Mouse (Mus musculus) small intestine, adult 2 months (tissue): Measurements from ENCODE around the gene Cyp4f17. TPM values are rescaled to one million over a fixed set of nuclear protein-coding genes. Genes with fewer than 3 reads are reported as not detected.
"Not testable (repeated sequence)": the region's sequence is repeated elsewhere in the genome, so short reads cannot be mapped to it uniquely, and the experiment has no call there.

Source experiments
- H3K27ac ChIP-seq: fragments of 200-500 bp; 2 replicates; pipeline ENCODE4 v1.5.1; 2012; ENCODE audit warnings: low read depth, low read length, control low read depth, inconsistent platforms; ENCODE audit not compliant: insufficient read depth
- H3K27me3 ChIP-seq: fragments of 200-500 bp; 2 replicates; pipeline ENCODE4 v1.6.1; 2012; ENCODE audit warnings: mild to moderate bottlenecking, moderate library complexity, low read length, inconsistent platforms; ENCODE audit not compliant: control insufficient read depth, insufficient read depth
- H3K36me3 ChIP-seq: fragments of 200-500 bp; 2 replicates; pipeline ENCODE4 v1.6.1; 2012; ENCODE audit warnings: mild to moderate bottlenecking, low read length, control low read depth, inconsistent platforms; ENCODE audit not compliant: control insufficient read depth, insufficient read depth
- H3K4me1 ChIP-seq: fragments of 200-500 bp; 2 replicates; pipeline ENCODE4 v1.6.1; 2012; ENCODE audit warnings: low read length, inconsistent platforms, mixed read lengths; ENCODE audit not compliant: control insufficient read depth, insufficient read depth, insufficient read length
- H3K4me3 ChIP-seq: fragments of 200-500 bp; 2 replicates; pipeline ENCODE4 v1.5.1; 2012; ENCODE audit warnings: low read depth, mild to moderate bottlenecking, control low read depth, inconsistent platforms, low read length, moderate library complexity
- CTCF ChIP-seq: fragments of 200-500 bp; IDR thresholded peaks from 2 replicates; pipeline ENCODE4 v1.5.1; 2012; ENCODE audit warnings: low read depth, mild to moderate bottlenecking, control low read depth, inconsistent platforms, low read length, moderate library complexity, mixed read lengths; ENCODE audit not compliant: insufficient replicate concordance, insufficient read length; ENCODE audit errors: extremely low read depth
- POLR2A ChIP-seq: fragments of 200-500 bp; IDR thresholded peaks from 2 replicates; pipeline ENCODE4 v1.6.1; 2012; ENCODE audit warnings: low read depth, mild to moderate bottlenecking, control low read depth, inconsistent platforms, low read length, moderate library complexity
- WGBS: fragments of 180-500 bp; shearing (Covaris S2); methylation state at CpG from one replicate; pipeline ENCODE4 v1.1.7; 2018; 5-methylcytosine and 5-hydroxymethylcytosine counted together
- polyA plus RNA-seq: library from polyadenylated mRNA; depleted of rRNA; stranded (reverse); fragments of >200 nt; gene quantifications from 2 replicates; pipeline ENCODE4 v1.2.3, GENCODE M21; 2012

Cyp4f17 gene
- polyA plus RNA-seq, 1 experiment: 2.5 TPM

DNA sequence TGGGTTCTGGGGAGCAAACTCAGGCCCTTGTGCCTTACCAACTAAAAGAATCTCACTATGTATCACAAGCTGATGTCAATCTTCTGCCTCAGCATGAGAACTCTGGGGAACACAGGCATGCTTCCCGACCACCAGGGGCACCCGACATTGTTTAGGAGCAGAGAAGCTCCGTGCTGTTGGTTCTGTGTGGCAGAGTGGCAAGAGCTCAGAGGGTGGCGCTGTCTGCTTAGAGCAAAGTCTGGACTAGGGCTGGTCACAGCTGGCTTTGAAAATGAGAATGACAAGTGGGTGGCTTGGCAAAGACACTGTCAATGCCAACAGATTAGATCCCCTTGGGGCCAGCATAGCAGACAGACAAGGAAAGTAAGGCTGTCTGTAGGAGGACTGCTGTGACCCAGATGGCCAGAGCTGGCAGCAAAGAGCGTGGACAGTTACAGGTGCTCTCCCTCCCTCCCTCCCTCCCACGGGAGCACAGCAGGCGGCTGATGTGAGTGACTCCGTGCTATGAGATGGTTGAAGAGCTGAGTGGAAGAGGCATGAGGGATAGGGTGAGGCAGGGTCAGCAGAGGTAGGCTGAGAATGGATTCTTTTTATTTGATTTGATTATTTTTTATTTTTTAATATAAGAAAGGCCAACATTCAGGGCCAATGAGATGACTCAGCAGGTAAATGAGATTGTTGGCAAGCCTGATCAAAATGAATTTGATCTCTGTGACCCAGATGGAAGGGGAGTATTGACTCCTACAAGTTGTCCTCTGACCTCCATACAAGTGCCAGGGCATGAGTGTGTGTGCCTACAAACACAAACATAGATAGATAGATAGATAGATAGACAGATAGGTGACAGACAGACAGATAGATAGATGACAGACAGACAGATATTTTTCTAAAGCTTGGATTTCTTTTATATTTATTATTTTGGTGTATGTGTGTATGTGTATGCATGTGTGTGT is 26.0 kb upstream of the Cyp4f17 start:
- H3K36me3 ChIP-seq: no peaks in the 10 kb centered on the region
- H3K27me3 ChIP-seq: peaks cover 3% of the 10 kb centered on the region; the same call in 1 of the 2 replicates
- peaks cover 9% of the 10 kb centered on the region; the same call in 1 of the 2 replicates for H3K4me1 ChIP-seq
- 18% methylated on average over 8 of the region's 8 CpGs for WGBS
- TF ChIP-seq CTCF (peak; percentile 32; the same call in 1 of the 2 replicates), POLR2A (no peak)
- H3K4me3 ChIP-seq: no peak overlapping the region
- no peak overlapping the region for H3K27ac ChIP-seq

- Histone ChIP-seq H3K4me1 (peaks cover 9% of the 10 kb centered on the region; the same call in 1 of the 2 replicates), H3K4me3 (no peak overlapping the region), H3K36me3 (no peaks in the 10 kb centered on the region), H3K27me3 (peaks cover 3% of the 10 kb centered on the region; the same call in 1 of the 2 replicates), H3K27ac (no peak overlapping the region)
- TF ChIP-seq CTCF: no peak
- no peak for TF ChIP-seq POLR2A
- 87% methylated on average over 14 of the region's 14 CpGs for WGBS
Observed at GRCm38 (mm10) chr17:32481766-32482165, 24.1 kb upstream of the Cyp4f17 start.

DNA sequence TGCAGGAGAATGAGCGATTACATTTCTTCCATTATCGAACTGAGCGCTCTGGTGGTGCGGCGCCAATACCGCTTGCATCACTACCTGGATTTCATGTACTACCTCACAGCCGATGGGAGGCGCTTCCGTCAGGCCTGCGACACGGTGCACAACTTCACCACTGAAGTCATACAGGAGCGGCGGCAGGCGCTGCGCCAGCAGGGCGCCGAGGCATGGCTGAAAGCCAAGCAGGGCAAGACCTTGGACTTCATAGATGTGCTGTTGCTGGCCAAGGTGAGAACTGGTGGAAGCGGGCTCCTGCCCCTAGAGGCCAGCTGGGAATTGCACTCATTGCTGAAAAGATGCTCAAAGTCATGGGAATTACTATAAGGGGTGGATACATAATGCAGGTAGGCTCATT is 22.6 kb upstream of the Cyp4f17 start:
- no peak overlapping the region for H3K27ac ChIP-seq
- no peaks in the 10 kb centered on the region for H3K36me3 ChIP-seq
- peak overlapping the region; percentile 40 for H3K4me3 ChIP-seq
- TF ChIP-seq POLR2A: no peak
- peak; percentile 87; the same call in 1 of the 2 replicates for TF ChIP-seq CTCF
- 7% methylated on average over 18 of the region's 18 CpGs for WGBS
- peaks cover 3% of the 10 kb centered on the region; the same call in 1 of the 2 replicates for H3K27me3 ChIP-seq
- peaks cover 9% of the 10 kb centered on the region; the same call in 1 of the 2 replicates for H3K4me1 ChIP-seq

GRCm38 (mm10) chr17:32492349-32492980 is 13.4 kb upstream of the Cyp4f17 start:
- H3K27ac ChIP-seq: no peak overlapping the region
- H3K4me1 ChIP-seq: peaks cover 4% of the 10 kb centered on the region; the same call in 1 of the 2 replicates
- no peak for TF ChIP-seq CTCF
- peak; percentile 36; the same call in 1 of the 2 replicates for TF ChIP-seq POLR2A
- H3K27me3 ChIP-seq: no peaks in the 10 kb centered on the region
- WGBS: 6% methylated on average over 30 of the region's 30 CpGs
- no peaks in the 10 kb centered on the region for H3K36me3 ChIP-seq
- H3K4me3 ChIP-seq: peak overlapping the region; percentile 58

- 19% methylated on average over 1 of the region's 1 CpGs for WGBS
- Histone ChIP-seq H3K27ac (no peak overlapping the region), H3K27me3 (no peaks in the 10 kb centered on the region), H3K4me3 (no peak overlapping the region), H3K4me1 (peaks cover 4% of the 10 kb centered on the region; the same call in 1 of the 2 replicates), H3K36me3 (no peaks in the 10 kb centered on the region)
- TF ChIP-seq POLR2A (no peak), CTCF (peak; percentile 45; the same call in 1 of the 2 replicates)
Observed at GRCm38 (mm10) chr17:32494601-32495000, 11.2 kb upstream of the Cyp4f17 start.

- not testable (repeated sequence) for H3K27me3 ChIP-seq, H3K4me1 ChIP-seq, H3K4me3 ChIP-seq, H3K36me3 ChIP-seq, H3K27ac ChIP-seq
- WGBS: 86% methylated on average over 4 of the region's 4 CpGs
Observed at GRCm38 (mm10) chr17:32500511-32500910, 5.3 kb upstream of the Cyp4f17 start.

DNA sequence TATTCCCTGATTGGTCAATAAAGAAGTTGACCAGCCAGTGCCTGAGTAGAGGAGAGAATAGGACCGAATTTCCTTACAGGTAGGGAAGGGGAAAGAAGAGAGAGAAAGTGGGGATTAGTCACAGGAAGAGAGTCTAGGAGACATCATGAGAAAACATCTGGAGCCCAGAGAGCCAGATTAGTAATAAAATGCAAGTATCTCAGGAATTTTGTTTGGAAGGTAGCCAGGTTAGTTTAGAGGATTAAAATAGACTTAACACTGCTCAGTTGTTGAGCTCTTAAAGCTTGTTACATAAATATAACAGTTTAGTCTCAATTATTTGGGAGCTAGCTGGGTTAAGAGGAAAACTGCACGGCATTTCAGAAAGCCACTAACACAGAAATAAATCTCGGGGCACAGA is 4.8 kb upstream of the Cyp4f17 start:
- 63% methylated on average over 3 of the region's 3 CpGs for WGBS

More for the DNA sequence above, 4.8 kb upstream of the Cyp4f17 start:
- TF ChIP-seq POLR2A (no peak), CTCF (no peak)
- H3K27me3 ChIP-seq: no peaks in the 10 kb centered on the region
- no peaks in the 10 kb centered on the region for H3K4me1 ChIP-seq
- no peak overlapping the region for H3K4me3 ChIP-seq
- H3K27ac ChIP-seq: no peak overlapping the region
- H3K36me3 ChIP-seq: no peaks in the 10 kb centered on the region
